Mouse (Mus musculus) stomach, postnatal 0 days (tissue): ENCODE measurements around the gene Fam170b. TPM values are rescaled to one million over a fixed set of nuclear protein-coding genes. Genes with fewer than 3 reads are reported as not detected.
A peak's percentile ranks its signal among the peaks of the same experiment; 100 is the strongest.

ENCODE experiments used
- ATAC-seq: fragments of 200-750 bp; cut with Nextera tagmentation; 2 replicates; pipeline ENCODE4 v1.8.0; 2017; ENCODE audit not compliant: low FRiP score, low TSS enrichment
- DNase-seq: peaks from one replicate; pipeline ENCODE4 v3.0.0-alpha.2; 2016; ENCODE audit warnings: low spot score
- H3K27ac ChIP-seq: fragments of 300-500 bp; sonication (generic); replicated peaks from 2 replicates; pipeline ENCODE4 v1.5.1; 2014; ENCODE audit warnings: mild to moderate bottlenecking, control low read depth
- H3K27me3 ChIP-seq: fragments of 300-500 bp; sonication (generic); 2 replicates; pipeline ENCODE4 v1.6.1; 2014; ENCODE audit warnings: low read length; ENCODE audit not compliant: control insufficient read depth, insufficient read depth
- H3K36me3 ChIP-seq: fragments of 300-500 bp; sonication (generic); 2 replicates; pipeline ENCODE4 v1.6.1; 2014; ENCODE audit warnings: low read length, mixed read lengths; ENCODE audit not compliant: control insufficient read depth, insufficient read depth
- H3K4me1 ChIP-seq: fragments of 300-500 bp; sonication (generic); replicated peaks from 2 replicates; pipeline ENCODE4 v1.6.1; 2014; ENCODE audit warnings: antibody characterized with exemption; ENCODE audit not compliant: control insufficient read depth, insufficient read depth
- H3K4me2 ChIP-seq: fragments of 300-500 bp; sonication (generic); replicated peaks from 2 replicates; pipeline ENCODE4 v1.6.1; 2014; ENCODE audit warnings: low read depth, mild to moderate bottlenecking, control low read depth, moderate library complexity
- H3K4me3 ChIP-seq: fragments of 300-500 bp; sonication (generic); 2 replicates; pipeline ENCODE4 v1.5.1; 2014; ENCODE audit warnings: low read depth, low read length, control low read depth
- H3K9ac ChIP-seq: fragments of 300-500 bp; sonication (generic); 2 replicates; pipeline ENCODE4 v1.6.1; 2014; ENCODE audit warnings: mild to moderate bottlenecking, low read length, control low read depth, mixed read lengths
- H3K9me3 ChIP-seq: fragments of 300-500 bp; sonication (generic); 2 replicates; pipeline ENCODE4 v1.6.1; 2016; ENCODE audit warnings: low read length; ENCODE audit not compliant: control insufficient read depth
- CTCF ChIP-seq: IDR thresholded peaks from 2 replicates; pipeline ENCODE4 v1.5.1; 2016; ENCODE audit warnings: antibody characterized with exemption, low read depth, mild to moderate bottlenecking, moderate library complexity
- EP300 ChIP-seq: optimal IDR thresholded peaks from 2 replicates; pipeline ENCODE3; 2016; ENCODE audit warnings: antibody characterized with exemption
- WGBS: fragments of 180-500 bp; shearing (Covaris S2); extraction: QIAGEN DNeasy Blood & Tissue Kit; methylation state at CpG from one replicate; pipeline ENCODE4 v1.1.7; 2014; 5-methylcytosine and 5-hydroxymethylcytosine counted together
- polyA plus RNA-seq: library from polyadenylated mRNA; unstranded; fragments of >200 nt; fragmentation: Nextera tagmentation; extraction: Ambion mirVana; gene quantifications from 2 replicates; pipeline ENCODE4 v1.2.1, GENCODE M21; 2015

Gene Fam170b
- polyA plus RNA-seq, 1 experiment from 2014 or later, result not detected

GRCm38 (mm10) chr14:32797803-32798202 lies 36.0 kb upstream of the Fam170b start:
- Histone ChIP-seq H3K9me3 (no peaks in the 10 kb centered on the region), H3K9ac (no peak overlapping the region), H3K27ac (no peak overlapping the region), H3K4me3 (no peak overlapping the region), H3K27me3 (no peaks in the 10 kb centered on the region), H3K4me2 (no peak overlapping the region), H3K36me3 (no peaks in the 10 kb centered on the region), H3K4me1 (no peaks in the 10 kb centered on the region)
- 70% methylated on average over 2 of the region's 2 CpGs for WGBS
- no peak for DNase-seq
- ATAC-seq, result no peak
- no peak for TF ChIP-seq CTCF
- no peak for TF ChIP-seq EP300

- Histone ChIP-seq H3K9ac (no peak overlapping the region), H3K4me1 (no peaks in the 10 kb centered on the region), H3K9me3 (no peaks in the 10 kb centered on the region), H3K4me2 (no peak overlapping the region), H3K27me3 (no peaks in the 10 kb centered on the region), H3K27ac (no peak overlapping the region), H3K36me3 (no peaks in the 10 kb centered on the region), H3K4me3 (no peak overlapping the region)
- DNase-seq, result no peak
- no peak for ATAC-seq
- WGBS, result 77% methylated on average over 4 of the region's 4 CpGs
- TF ChIP-seq EP300 (no peak), CTCF (no peak)
Measured at GRCm38 (mm10) chr14:32798355-32798754, 35.4 kb upstream of the Fam170b start.

- DNase-seq, result no peak
- TF ChIP-seq CTCF, result no peak
- TF ChIP-seq EP300, result no peak
- WGBS, result 94% methylated on average over 7 of the region's 7 CpGs
Measured at GRCm38 (mm10) chr14:32800048-32800447, 33.7 kb upstream of the Fam170b start.

GRCm38 (mm10) chr14:32801016-32801661 lies 32.6 kb upstream of the Fam170b start:
- Histone ChIP-seq H3K27ac (no peak overlapping the region), H3K9me3 (no peaks in the 10 kb centered on the region), H3K9ac (no peak overlapping the region), H3K4me3 (no peak overlapping the region), H3K36me3 (no peaks in the 10 kb centered on the region), H3K4me2 (no peak overlapping the region), H3K4me1 (no peaks in the 10 kb centered on the region), H3K27me3 (no peaks in the 10 kb centered on the region)
- DNase-seq, result no peak
- ATAC-seq, result no peak
- TF ChIP-seq CTCF (peak; percentile 69), EP300 (no peak)
- 59% methylated on average over 11 of the region's 11 CpGs for WGBS

More at GRCm38 (mm10) chr14:32800048-32800447, 33.7 kb upstream of the Fam170b start:
- no peaks in the 10 kb centered on the region for H3K9me3 ChIP-seq
- H3K27ac ChIP-seq, result no peak overlapping the region
- H3K4me1 ChIP-seq, result no peaks in the 10 kb centered on the region
- H3K4me2 ChIP-seq, result no peak overlapping the region
- H3K4me3 ChIP-seq, result no peak overlapping the region
- no peak for ATAC-seq
- H3K27me3 ChIP-seq, result no peaks in the 10 kb centered on the region
- H3K36me3 ChIP-seq, result no peaks in the 10 kb centered on the region
- no peak overlapping the region for H3K9ac ChIP-seq

- H3K27ac ChIP-seq, result no peak overlapping the region
Measured at GRCm38 (mm10) chr14:32801662-32802024, 32.1 kb upstream of the Fam170b start.

GRCm38 (mm10) chr14:32810111-32810510 lies 23.7 kb upstream of the Fam170b start:
- TF ChIP-seq EP300 (no peak), CTCF (no peak)
- ATAC-seq, result no peak
- H3K27ac ChIP-seq, result no peak overlapping the region
- H3K4me1 ChIP-seq, result no peaks in the 10 kb centered on the region
- H3K4me3 ChIP-seq, result no peak overlapping the region
- H3K27me3 ChIP-seq, result no peaks in the 10 kb centered on the region
- H3K9ac ChIP-seq, result no peak overlapping the region
- H3K36me3 ChIP-seq, result no peaks in the 10 kb centered on the region
- no peak overlapping the region for H3K4me2 ChIP-seq
- H3K9me3 ChIP-seq, result no peaks in the 10 kb centered on the region
- no peak for DNase-seq

More at GRCm38 (mm10) chr14:32801662-32802024, 32.1 kb upstream of the Fam170b start:
- H3K9me3 ChIP-seq, result no peaks in the 10 kb centered on the region
- no peak for DNase-seq
- TF ChIP-seq EP300 (no peak), CTCF (no peak)
- H3K4me1 ChIP-seq, result no peaks in the 10 kb centered on the region
- no peaks in the 10 kb centered on the region for H3K36me3 ChIP-seq
- H3K9ac ChIP-seq, result no peak overlapping the region
- ATAC-seq, result no peak
- no peak overlapping the region for H3K4me2 ChIP-seq
- no peaks in the 10 kb centered on the region for H3K27me3 ChIP-seq
- H3K4me3 ChIP-seq, result no peak overlapping the region
